20 mouse cellular contexts compared by ENCODE assay signal in the genomic region with DNA sequence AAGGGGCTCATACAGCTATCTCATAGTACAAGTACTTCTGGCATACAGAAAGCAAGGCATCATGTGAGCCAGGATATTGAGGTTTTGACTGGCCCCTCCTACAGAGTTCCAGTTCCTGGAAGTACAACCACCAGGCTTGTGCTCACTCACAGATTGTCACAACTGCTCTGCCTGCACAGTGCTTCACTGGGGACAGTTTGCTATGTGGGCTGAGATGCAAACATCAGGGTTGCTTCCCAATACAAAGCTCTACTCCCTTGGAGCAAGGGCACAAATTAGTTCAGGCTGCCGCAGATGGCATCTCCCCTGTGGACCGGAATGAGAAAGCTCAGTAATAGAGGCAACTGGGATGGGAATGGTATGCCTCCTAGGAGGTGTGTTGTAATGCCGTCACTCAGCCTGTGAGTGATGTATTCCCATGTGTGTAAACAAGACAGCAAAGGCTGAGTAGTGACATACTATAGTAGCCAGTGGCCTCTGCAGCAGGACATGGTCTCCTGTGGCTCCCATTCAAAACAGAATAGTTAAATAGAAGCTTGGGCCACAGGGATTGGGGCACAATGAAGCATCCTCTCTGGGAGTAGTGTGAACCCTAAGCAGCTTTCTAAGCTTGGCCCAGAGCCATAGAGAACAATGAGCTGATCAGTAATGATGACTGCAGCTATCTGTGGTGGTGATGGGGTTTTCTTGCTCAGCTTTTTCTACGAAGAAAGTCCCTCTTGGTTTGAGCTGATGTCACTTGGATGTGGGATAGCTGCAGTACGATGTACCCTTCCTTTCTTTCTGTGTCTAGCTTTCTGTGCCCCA.
DNase-seq lines count a peak whose midpoint lies in the region; ATAC-seq and TF ChIP-seq lines count a peak whose summit lies in the region.
"Had no signal": no experiment of that assay in that cellular context is flagged by ENCODE, and none has a peak within 500 bp of the region (broad histone marks: within the 10 kb centered on the region; RNA-seq: fewer than 3 reads in every experiment).

No protein-coding gene starts in this region.

- TF ChIP-seq CTCF in lung, embryonic 14.5 days (IDR thresholded peaks at IDR 0.05; ENCODE audit: low read depth) = no peak
- TF ChIP-seq CTCF in lung, postnatal 0 days (IDR thresholded peaks at IDR 0.05) = no peak
- no peak for TF ChIP-seq CTCF in midbrain, postnatal 0 days (IDR thresholded peaks at IDR 0.05)

- no peak overlapping the region for H3K4me3 ChIP-seq in lung, embryonic 14.5 days (ENCODE audit: low read depth, low read length)
- H3K4me3 ChIP-seq in lung, postnatal 0 days (ENCODE audit: low read depth, low read length) = no peak overlapping the region
- no peak overlapping the region for H3K4me3 ChIP-seq in embryonic facial prominence, embryonic 15.5 days (replicated peaks)
- H3K4me3 ChIP-seq in hindbrain, embryonic 14.5 days (replicated peaks; ENCODE audit: low read length) = no peak overlapping the region
- no peak overlapping the region for H3K4me3 ChIP-seq in midbrain, postnatal 0 days (ENCODE audit: low read depth, low read length)
- H3K4me3 ChIP-seq: embryonic facial prominence, embryonic 13.5 days; heart, embryonic 10.5 days; layer of hippocampus, adult 2 months; limb, embryonic 15.5 days; stomach, embryonic 15.5 days had no signal

- no peak for TF ChIP-seq EP300 in lung, postnatal 0 days (IDR thresholded peaks at IDR 0.05)

- no peaks in the 10 kb centered on the region for H3K27me3 ChIP-seq in lung, embryonic 14.5 days (ENCODE audit: insufficient read depth, low read length)
- H3K27me3 ChIP-seq in lung, postnatal 0 days (replicated peaks; ENCODE audit: insufficient read depth, low read length) = no peaks in the 10 kb centered on the region
- no peaks in the 10 kb centered on the region for H3K27me3 ChIP-seq in embryonic facial prominence, embryonic 15.5 days
- no peaks in the 10 kb centered on the region for H3K27me3 ChIP-seq in hindbrain, embryonic 14.5 days (ENCODE audit: control insufficient read depth, insufficient read depth, low read length)
- H3K27me3 ChIP-seq in midbrain, postnatal 0 days (ENCODE audit: insufficient read depth, low read length) = no peaks in the 10 kb centered on the region
- H3K27me3 ChIP-seq: embryonic facial prominence, embryonic 13.5 days; stomach, embryonic 15.5 days had no signal

- H3K9me3 ChIP-seq in lung, embryonic 14.5 days (ENCODE audit: low read depth, low read length) = no peaks in the 10 kb centered on the region
- H3K9me3 ChIP-seq in lung, postnatal 0 days (ENCODE audit: low read length) = no peaks in the 10 kb centered on the region
- no peaks in the 10 kb centered on the region for H3K9me3 ChIP-seq in embryonic facial prominence, embryonic 15.5 days (replicated peaks)
- H3K9me3 ChIP-seq in hindbrain, embryonic 14.5 days (ENCODE audit: control insufficient read depth, low read length) = no peaks in the 10 kb centered on the region
- H3K9me3 ChIP-seq in midbrain, postnatal 0 days (ENCODE audit: low read length) = no peaks in the 10 kb centered on the region
- H3K9me3 ChIP-seq: embryonic facial prominence, embryonic 13.5 days; heart, embryonic 10.5 days; limb, embryonic 15.5 days; stomach, embryonic 15.5 days had no signal

- H3K4me1 ChIP-seq in lung, embryonic 14.5 days (ENCODE audit: insufficient read depth) = no peaks in the 10 kb centered on the region
- no peaks in the 10 kb centered on the region for H3K4me1 ChIP-seq in lung, postnatal 0 days (ENCODE audit: insufficient read depth, low read depth, low read length)
- H3K4me1 ChIP-seq in embryonic facial prominence, embryonic 15.5 days = no peaks in the 10 kb centered on the region
- H3K4me1 ChIP-seq in hindbrain, embryonic 14.5 days (replicated peaks; ENCODE audit: control insufficient read depth, insufficient read depth, low read length) = peaks cover 13% of the 10 kb centered on the region; the same call in 1 of the 2 replicates
- no peaks in the 10 kb centered on the region; the same call in 1 of the 2 replicates for H3K4me1 ChIP-seq in midbrain, postnatal 0 days (ENCODE audit: insufficient read depth, low read length)
- H3K4me1 ChIP-seq: limb, embryonic 15.5 days; stomach, embryonic 15.5 days had no signal

- no peak overlapping the region for H3K9ac ChIP-seq in lung, embryonic 14.5 days
- H3K9ac ChIP-seq in lung, postnatal 0 days (replicated peaks; ENCODE audit: low read depth) = no peak overlapping the region
- H3K9ac ChIP-seq in embryonic facial prominence, embryonic 15.5 days = no peak overlapping the region
- no peak overlapping the region for H3K9ac ChIP-seq in hindbrain, embryonic 14.5 days
- no peak overlapping the region for H3K9ac ChIP-seq in midbrain, postnatal 0 days (replicated peaks; ENCODE audit: low read length, poor library complexity, severe bottlenecking)
- H3K9ac ChIP-seq: embryonic facial prominence, embryonic 13.5 days; limb, embryonic 15.5 days; stomach, embryonic 15.5 days had no signal

- H3K36me3 ChIP-seq in lung, embryonic 14.5 days (ENCODE audit: insufficient read depth) = no peaks in the 10 kb centered on the region
- no peaks in the 10 kb centered on the region for H3K36me3 ChIP-seq in lung, postnatal 0 days (ENCODE audit: insufficient read depth, low read length)
- no peaks in the 10 kb centered on the region for H3K36me3 ChIP-seq in embryonic facial prominence, embryonic 15.5 days
- no peaks in the 10 kb centered on the region for H3K36me3 ChIP-seq in hindbrain, embryonic 14.5 days (replicated peaks; ENCODE audit: control insufficient read depth, insufficient read depth)
- no peaks in the 10 kb centered on the region for H3K36me3 ChIP-seq in midbrain, postnatal 0 days (ENCODE audit: insufficient read depth, low read length)
- H3K36me3 ChIP-seq: embryonic facial prominence, embryonic 13.5 days; heart, embryonic 10.5 days; limb, embryonic 15.5 days; stomach, embryonic 15.5 days had no signal

- peak; percentile 27 for DNase-seq in lung, embryonic 14.5 days
- DNase-seq in lung, postnatal 0 days (ENCODE audit: low spot score) = no peak
- no peak for DNase-seq in hindbrain, embryonic 14.5 days (ENCODE audit: low spot score)
- DNase-seq in midbrain, postnatal 0 days (ENCODE audit: low spot score) = peak; percentile 55
- no peak for DNase-seq in right cerebral cortex, adult 18-20 months
- DNase-seq in spleen, postnatal 10 days (ENCODE audit: low spot score in 2 of 2) = no peak
- DNase-seq: adrenal gland, postnatal 10 days; cerebellum, adult 9-11 months; gastrocnemius, postnatal 25 days; heart, postnatal 14 days; lung, adult 18-20 months; thymus, postnatal 25 days had no signal

- H3K27ac ChIP-seq in lung, embryonic 14.5 days (ENCODE audit: low read depth) = no peak overlapping the region
- no peak overlapping the region for H3K27ac ChIP-seq in lung, postnatal 0 days (ENCODE audit: low read length)
- H3K27ac ChIP-seq in embryonic facial prominence, embryonic 15.5 days (replicated peaks) = no peak overlapping the region
- no peak overlapping the region for H3K27ac ChIP-seq in hindbrain, embryonic 14.5 days
- no peak overlapping the region for H3K27ac ChIP-seq in midbrain, postnatal 0 days (ENCODE audit: low read depth, low read length)
- H3K27ac ChIP-seq: embryonic facial prominence, embryonic 13.5 days; heart, embryonic 10.5 days; layer of hippocampus, adult 2 months; limb, embryonic 15.5 days; macrophage; stomach, embryonic 15.5 days had no signal

- ATAC-seq in lung, embryonic 14.5 days (ENCODE audit: insufficient read depth) = no peak
- ATAC-seq in lung, postnatal 0 days = no peak
- ATAC-seq in embryonic facial prominence, embryonic 15.5 days (ENCODE audit: insufficient number of reproducible peaks, low FRiP score, low TSS enrichment, low read depth) = 0 out of 2 replicates have a peak, but pooled peaks have one; percentile 57
- peak; percentile 70; the same call in 1 of the 2 replicates for ATAC-seq in hindbrain, embryonic 14.5 days (ENCODE audit: low FRiP score)
- no peak for ATAC-seq in midbrain, postnatal 0 days (ENCODE audit: low FRiP score)
- ATAC-seq: CD4-positive, CD25-positive, alpha-beta regulatory T cell, adult 4 months had no signal

- no peak overlapping the region for H3K4me2 ChIP-seq in lung, embryonic 14.5 days
- no peak overlapping the region for H3K4me2 ChIP-seq in lung, postnatal 0 days (replicated peaks; ENCODE audit: low read depth, low read length)
- H3K4me2 ChIP-seq in embryonic facial prominence, embryonic 15.5 days (replicated peaks) = no peak overlapping the region
- H3K4me2 ChIP-seq in hindbrain, embryonic 14.5 days (replicated peaks) = no peak overlapping the region
- H3K4me2 ChIP-seq in midbrain, postnatal 0 days (ENCODE audit: low read depth, low read length, poor library complexity, severe bottlenecking) = no peak overlapping the region
- H3K4me2 ChIP-seq: embryonic facial prominence, embryonic 13.5 days; limb, embryonic 15.5 days; stomach, embryonic 15.5 days had no signal

- WGBS in lung, embryonic 14.5 days = 69% methylated on average over 5 of the region's 5 CpGs
- 74% methylated on average over 5 of the region's 5 CpGs for WGBS in lung, postnatal 0 days
- WGBS in embryonic facial prominence, embryonic 15.5 days = 61% methylated on average over 5 of the region's 5 CpGs
- WGBS in hindbrain, embryonic 14.5 days = 25% methylated on average over 5 of the region's 5 CpGs
- 50% methylated on average over 5 of the region's 5 CpGs for WGBS in midbrain, postnatal 0 days

Comparison
In these comparisons a context has a peak if more than half of its experiments do, and no peak if none do; other contexts are left out.
1. DNase-seq: peak in lung, embryonic 14.5 days (single experiment) and midbrain, postnatal 0 days (single experiment); none in lung, postnatal 0 days (single experiment), hindbrain, embryonic 14.5 days (single experiment), right cerebral cortex, adult 18-20 months (single experiment) and spleen, postnatal 10 days (0 of 2).
2. ATAC-seq: peak in embryonic facial prominence, embryonic 15.5 days (single experiment) and hindbrain, embryonic 14.5 days (single experiment); none in lung, embryonic 14.5 days (single experiment), lung, postnatal 0 days (single experiment) and midbrain, postnatal 0 days (single experiment).